Mouse (Mus musculus) embryonic facial prominence, embryonic 12.5 days (tissue): Measurements from ENCODE around the gene Ebf1. TPM values are rescaled to one million over a fixed set of nuclear protein-coding genes. Genes with fewer than 3 reads are reported as not detected.
A peak's percentile ranks its signal among the peaks of the same experiment; 100 is the strongest.

ENCODE experiments used
- ATAC-seq: fragments of 200-750 bp; cut with Nextera tagmentation; 2 replicates; pipeline ENCODE4 v1.8.0; 2017; ENCODE audit not compliant: insufficient number of reproducible peaks, insufficient read depth, low FRiP score, low TSS enrichment
- H3K27ac ChIP-seq: fragments of 300-500 bp; sonication (generic); 2 replicates; pipeline ENCODE4 v1.5.1; 2016; ENCODE audit warnings: mild to moderate bottlenecking
- H3K27me3 ChIP-seq: fragments of 300-500 bp; sonication (generic); 2 replicates; pipeline ENCODE4 v1.6.1; 2016; ENCODE audit warnings: mild to moderate bottlenecking, moderate library complexity
- H3K36me3 ChIP-seq: fragments of 300-500 bp; sonication (generic); 2 replicates; pipeline ENCODE4 v1.6.1; 2016; ENCODE audit warnings: mild to moderate bottlenecking
- H3K4me1 ChIP-seq: fragments of 300-500 bp; sonication (generic); 2 replicates; pipeline ENCODE4 v1.6.1; 2016
- H3K4me2 ChIP-seq: fragments of 300-500 bp; sonication (generic); replicated peaks from 2 replicates; pipeline ENCODE4 v1.6.1; 2016; ENCODE audit warnings: mild to moderate bottlenecking, moderate library complexity
- H3K4me3 ChIP-seq: fragments of 300-500 bp; sonication (generic); 2 replicates; pipeline ENCODE4 v1.5.1; 2016; ENCODE audit warnings: mild to moderate bottlenecking
- H3K9ac ChIP-seq: fragments of 300-500 bp; sonication (generic); 2 replicates; pipeline ENCODE4 v1.6.1; 2016; ENCODE audit warnings: mild to moderate bottlenecking, moderate library complexity
- H3K9me3 ChIP-seq: fragments of 300-500 bp; sonication (generic); 2 replicates; pipeline ENCODE4 v1.6.1; 2016; ENCODE audit warnings: mild to moderate bottlenecking, moderate library complexity
- WGBS: fragments of 180-500 bp; shearing (Covaris S2); methylation state at CpG from one replicate; pipeline ENCODE4 v1.1.7; 2016; 5-methylcytosine and 5-hydroxymethylcytosine counted together
- polyA plus RNA-seq: library from polyadenylated mRNA; unstranded; fragments of >200 nt; fragmentation: Nextera tagmentation; extraction: Ambion mirVana; gene quantifications from 2 replicates; pipeline ENCODE4 v1.2.1, GENCODE M21; 2016

The Ebf1 gene
- polyA plus RNA-seq, 1 experiment from 2014 or later = 66.2 TPM

DNA sequence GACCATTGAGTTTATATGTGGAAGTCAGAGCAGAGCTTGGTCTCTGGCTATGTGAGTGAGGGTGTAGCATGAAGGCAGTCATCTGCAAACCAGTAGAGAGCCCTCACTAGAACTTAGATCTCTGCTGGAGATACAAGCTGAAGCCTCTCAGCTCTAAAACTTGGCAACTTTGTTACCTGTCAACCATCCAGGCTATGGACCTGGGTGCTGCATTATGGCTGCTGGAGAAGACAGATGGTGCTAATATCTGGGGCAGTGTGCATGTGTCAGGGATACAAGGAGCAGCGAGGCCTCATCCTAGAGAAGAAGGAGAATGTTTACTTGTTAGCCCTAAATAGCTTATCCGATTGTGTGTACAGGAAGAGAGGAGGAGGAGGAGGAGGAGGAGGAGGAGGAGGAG lies 159.4 kb downstream of the Ebf1 start:
- 76% methylated on average over 2 of the region's 2 CpGs for WGBS
- no peaks in the 10 kb centered on the region for H3K9me3 ChIP-seq
- ATAC-seq = no peak
- H3K27me3 ChIP-seq = no peaks in the 10 kb centered on the region
- no peaks in the 10 kb centered on the region for H3K36me3 ChIP-seq
- peaks cover 8% of the 10 kb centered on the region; the same call in 1 of the 2 replicates for H3K4me1 ChIP-seq
- H3K9ac ChIP-seq = no peak overlapping the region
- no peak overlapping the region for H3K4me3 ChIP-seq
- no peak overlapping the region for H3K4me2 ChIP-seq
- no peak overlapping the region for H3K27ac ChIP-seq

DNA sequence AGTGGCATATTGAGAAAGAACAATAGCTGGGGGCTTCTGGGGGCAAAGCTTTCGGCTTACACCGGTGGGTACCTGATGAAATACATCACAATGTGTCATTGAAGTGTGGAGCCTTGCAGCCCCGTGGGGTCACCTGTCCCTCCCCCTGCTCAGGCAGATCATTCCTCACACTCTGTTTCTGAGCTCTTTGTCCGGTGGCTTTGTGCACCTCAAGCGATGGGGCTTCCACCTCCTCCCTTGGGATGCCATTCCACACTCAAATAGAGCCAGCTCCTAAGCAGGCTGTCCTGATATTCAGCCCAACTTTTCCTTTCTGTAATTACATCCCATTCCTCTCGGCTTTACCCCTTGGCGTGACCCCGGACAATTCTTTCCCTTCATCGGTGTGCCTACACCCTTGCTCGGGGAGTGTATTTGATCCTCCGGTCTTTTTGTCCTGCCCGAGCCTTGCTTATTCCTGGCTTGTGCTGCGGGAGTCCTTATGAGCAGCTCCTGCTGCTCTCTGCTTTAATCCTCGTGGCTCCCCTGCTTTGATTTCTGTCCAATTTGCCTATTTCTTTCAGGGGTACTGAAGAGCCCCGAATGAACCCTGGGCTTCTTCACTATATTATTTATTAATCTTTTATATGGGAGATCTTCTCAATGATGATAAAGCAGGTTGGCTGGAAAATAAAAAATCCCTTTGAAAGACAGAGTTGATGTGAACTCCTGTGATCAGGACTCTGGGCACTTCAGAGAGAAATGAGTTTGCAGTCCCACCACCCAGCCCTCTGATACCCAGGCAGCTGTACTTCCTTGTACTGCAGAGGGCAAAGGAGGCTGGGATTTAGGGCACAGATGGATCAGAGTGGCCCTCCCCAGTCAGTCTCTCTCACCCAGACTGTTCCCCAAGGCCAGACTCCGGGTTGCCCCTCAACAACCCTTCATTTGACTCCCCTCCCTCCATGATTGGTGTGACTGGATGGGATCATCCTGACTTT lies 160.5 kb downstream of the Ebf1 start:
- 0 out of 2 replicates have a peak overlapping the region, but pooled peaks have one; percentile 5 for H3K4me2 ChIP-seq
- peaks cover 8% of the 10 kb centered on the region; the same call in 1 of the 2 replicates for H3K4me1 ChIP-seq
- H3K4me3 ChIP-seq = no peak overlapping the region
- no peak for ATAC-seq
- no peaks in the 10 kb centered on the region for H3K27me3 ChIP-seq
- no peaks in the 10 kb centered on the region for H3K9me3 ChIP-seq
- 33% methylated on average over 16 of the region's 16 CpGs for WGBS
- H3K9ac ChIP-seq = no peak overlapping the region
- no peaks in the 10 kb centered on the region for H3K36me3 ChIP-seq
- no peak overlapping the region for H3K27ac ChIP-seq

GRCm38 (mm10) chr11:44779030-44779429 lies 161.9 kb downstream of the Ebf1 start:
- Histone ChIP-seq H3K9ac (no peak overlapping the region), H3K27me3 (no peaks in the 10 kb centered on the region), H3K4me1 (peaks cover 8% of the 10 kb centered on the region; the same call in 1 of the 2 replicates), H3K9me3 (no peaks in the 10 kb centered on the region), H3K36me3 (no peaks in the 10 kb centered on the region), H3K4me3 (no peak overlapping the region), H3K27ac (no peak overlapping the region), H3K4me2 (no peak overlapping the region)
- WGBS = 88% methylated on average over 1 of the region's 1 CpGs
- no peak for ATAC-seq

- Histone ChIP-seq H3K36me3 (no peaks in the 10 kb centered on the region), H3K4me3 (no peak overlapping the region), H3K27ac (no peak overlapping the region), H3K27me3 (no peaks in the 10 kb centered on the region), H3K4me2 (no peak overlapping the region), H3K9ac (no peak overlapping the region), H3K4me1 (0 out of 2 replicates have a peak, but pooled peaks cover 5% of the 10 kb centered on the region), H3K9me3 (no peaks in the 10 kb centered on the region)
- ATAC-seq = no peak
- WGBS = 64% methylated on average over 14 of the region's 14 CpGs
Observed at GRCm38 (mm10) chr11:44784255-44785029, 167.3 kb downstream of the Ebf1 start.

- no peaks in the 10 kb centered on the region for H3K27me3 ChIP-seq
- ATAC-seq = no peak
- no peaks in the 10 kb centered on the region for H3K36me3 ChIP-seq
- no peak overlapping the region for H3K4me3 ChIP-seq
- WGBS = 49% methylated on average over 7 of the region's 7 CpGs
- H3K4me2 ChIP-seq = no peak overlapping the region
- 0 out of 2 replicates have a peak, but pooled peaks cover 5% of the 10 kb centered on the region for H3K4me1 ChIP-seq
- no peak overlapping the region for H3K27ac ChIP-seq
- no peaks in the 10 kb centered on the region for H3K9me3 ChIP-seq
- H3K9ac ChIP-seq = no peak overlapping the region
Observed at GRCm38 (mm10) chr11:44785063-44785462, 167.9 kb downstream of the Ebf1 start.

- Histone ChIP-seq H3K4me3 (no peak overlapping the region), H3K27me3 (no peaks in the 10 kb centered on the region), H3K4me2 (no peak overlapping the region), H3K9me3 (no peaks in the 10 kb centered on the region), H3K9ac (no peak overlapping the region), H3K36me3 (no peaks in the 10 kb centered on the region), H3K4me1 (0 out of 2 replicates have a peak, but pooled peaks cover 5% of the 10 kb centered on the region), H3K27ac (no peak overlapping the region)
- WGBS = 47% methylated on average over 5 of the region's 5 CpGs
- ATAC-seq = no peak
Observed at GRCm38 (mm10) chr11:44785479-44785878, 168.4 kb downstream of the Ebf1 start.

- no peaks in the 10 kb centered on the region for H3K9me3 ChIP-seq
- H3K4me1 ChIP-seq = peaks cover 7% of the 10 kb centered on the region; the same call in 1 of the 2 replicates
- 97% methylated on average over 1 of the region's 1 CpGs for WGBS
- ATAC-seq = no peak
- no peak overlapping the region for H3K27ac ChIP-seq
- no peak overlapping the region for H3K4me2 ChIP-seq
- H3K36me3 ChIP-seq = no peaks in the 10 kb centered on the region
- no peak overlapping the region for H3K4me3 ChIP-seq
- H3K9ac ChIP-seq = no peak overlapping the region
- no peaks in the 10 kb centered on the region for H3K27me3 ChIP-seq
Observed at GRCm38 (mm10) chr11:44788003-44788402, 170.9 kb downstream of the Ebf1 start.

DNA sequence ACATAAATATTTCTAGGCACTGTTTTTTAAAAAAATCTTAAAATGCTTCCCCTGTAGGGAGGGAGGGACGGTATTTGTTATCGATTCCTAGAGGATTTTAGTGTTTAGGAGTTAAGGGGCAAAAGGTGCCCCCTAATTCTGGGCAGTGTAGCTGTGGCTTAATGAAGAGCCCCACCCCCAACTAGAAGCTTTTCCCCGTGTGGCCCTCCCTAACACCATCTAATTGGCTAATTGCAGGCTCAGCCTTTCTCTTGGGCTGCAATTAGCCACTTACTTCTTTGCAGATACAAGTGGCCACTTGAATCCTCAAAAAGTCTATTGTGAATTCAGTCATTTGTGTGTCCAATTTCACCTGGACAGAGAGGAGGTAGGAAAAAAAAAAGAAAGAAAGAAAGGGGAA lies 175.7 kb downstream of the Ebf1 start:
- no peak for ATAC-seq
- no peaks in the 10 kb centered on the region for H3K9me3 ChIP-seq
- H3K4me2 ChIP-seq = no peak overlapping the region
- no peak overlapping the region for H3K9ac ChIP-seq
- no peak overlapping the region for H3K4me3 ChIP-seq
- no peaks in the 10 kb centered on the region for H3K36me3 ChIP-seq
- H3K4me1 ChIP-seq = peaks cover 3% of the 10 kb centered on the region; the same call in 1 of the 2 replicates
- no peak overlapping the region for H3K27ac ChIP-seq
- no peaks in the 10 kb centered on the region for H3K27me3 ChIP-seq
- WGBS = 12% methylated on average over 3 of the region's 3 CpGs

GRCm38 (mm10) chr11:44794883-44795282 lies 177.8 kb downstream of the Ebf1 start:
- no peaks in the 10 kb centered on the region for H3K9me3 ChIP-seq
- no peaks in the 10 kb centered on the region for H3K36me3 ChIP-seq
- no peak overlapping the region for H3K4me2 ChIP-seq
- H3K9ac ChIP-seq = no peak overlapping the region
- no peaks in the 10 kb centered on the region for H3K27me3 ChIP-seq
- no peak overlapping the region for H3K4me3 ChIP-seq
- ATAC-seq = no peak
- peaks cover 6% of the 10 kb centered on the region; the same call in 1 of the 2 replicates for H3K4me1 ChIP-seq
- no peak overlapping the region for H3K27ac ChIP-seq
- WGBS = 91% methylated on average over 4 of the region's 4 CpGs

- H3K9ac ChIP-seq = no peak overlapping the region
- no peaks in the 10 kb centered on the region for H3K9me3 ChIP-seq
- no peak overlapping the region for H3K27ac ChIP-seq
- H3K27me3 ChIP-seq = no peaks in the 10 kb centered on the region
- ATAC-seq = no peak
- no peaks in the 10 kb centered on the region for H3K36me3 ChIP-seq
- peaks cover 13% of the 10 kb centered on the region for H3K4me1 ChIP-seq
- WGBS = 78% methylated on average over 3 of the region's 3 CpGs
- no peak overlapping the region for H3K4me2 ChIP-seq
- H3K4me3 ChIP-seq = no peak overlapping the region
Observed at GRCm38 (mm10) chr11:44795767-44796166, 178.7 kb downstream of the Ebf1 start.

DNA sequence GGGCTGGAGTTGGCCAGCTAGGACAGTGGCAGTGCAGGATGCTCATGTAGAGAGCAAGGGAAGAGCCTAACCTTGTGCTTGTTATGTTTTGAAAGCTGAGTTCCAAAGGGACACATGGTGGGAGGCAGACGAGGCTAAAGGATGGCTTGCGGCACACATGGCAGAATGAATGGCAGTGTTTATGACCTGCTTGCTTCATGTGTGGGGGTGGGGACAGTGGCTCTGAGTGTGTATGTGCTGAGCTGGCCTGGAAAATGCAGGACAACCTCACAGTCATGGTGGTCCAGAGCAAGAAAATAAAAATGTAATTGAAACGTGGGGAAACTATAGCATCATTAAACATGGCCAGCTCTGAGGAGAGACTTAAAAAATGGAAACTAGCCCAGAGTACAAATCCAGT lies 181.2 kb downstream of the Ebf1 start:
- no peak for ATAC-seq
- H3K36me3 ChIP-seq = no peaks in the 10 kb centered on the region
- H3K4me1 ChIP-seq = peaks cover 21% of the 10 kb centered on the region
- no peaks in the 10 kb centered on the region for H3K9me3 ChIP-seq
- H3K9ac ChIP-seq = no peak overlapping the region
- no peak overlapping the region for H3K4me3 ChIP-seq
- WGBS = 51% methylated on average over 3 of the region's 3 CpGs
- H3K27me3 ChIP-seq = no peaks in the 10 kb centered on the region
- H3K4me2 ChIP-seq = no peak overlapping the region
- H3K27ac ChIP-seq = no peak overlapping the region
